16 mouse cellular contexts compared by ENCODE assay signal in genomic region chr1:192611996-192612739, GRCm38 (mm10).
A peak's percentile ranks its signal among the peaks of the same experiment; 100 is the strongest.
DNase-seq lines count a peak whose midpoint lies in the region; ATAC-seq lines count a peak whose summit lies in the region.
"Had no signal": no experiment of that assay in that cellular context is flagged by ENCODE, and none has a peak within 500 bp of the region (broad histone marks: within the 10 kb centered on the region; RNA-seq: fewer than 3 reads in every experiment).

No protein-coding gene starts in this region.

- no peak overlapping the region for H3K4me2 ChIP-seq in kidney, embryonic 14.5 days (replicated peaks; ENCODE audit: low read depth, low read length)
- H3K4me2 ChIP-seq in intestine, embryonic 16.5 days (ENCODE audit: low read depth, low read length) = no peak overlapping the region
- H3K4me2 ChIP-seq: heart, embryonic 13.5 days; midbrain, embryonic 11.5 days had no signal

- H3K4me3 ChIP-seq in kidney, embryonic 14.5 days (ENCODE audit: low read length) = no peak overlapping the region
- H3K4me3 ChIP-seq in intestine, embryonic 16.5 days (ENCODE audit: low read length) = no peak overlapping the region
- H3K4me3 ChIP-seq: heart, embryonic 13.5 days; layer of hippocampus, adult 2 months had no signal

- DNase-seq in kidney, adult 11 months = peak; percentile 75
- peak; percentile 82 to 85 for DNase-seq in kidney, adult 8-10 months
- peak; percentile 78 for DNase-seq in large intestine, adult 2 months (ENCODE audit: low read depth, low spot score)
- no peak for DNase-seq in lung, postnatal 36 days
- no peak for DNase-seq in adipocyte (ENCODE audit: low spot score)
- DNase-seq: adrenal gland, adult 8-10 months; embryo, embryonic 11 days; forebrain, postnatal 0 days; layer of hippocampus, postnatal 36 days; right cerebral cortex, postnatal 4 days; thymus, postnatal 25 days had no signal

- H3K27me3 ChIP-seq in kidney, embryonic 14.5 days (ENCODE audit: control insufficient read depth, insufficient read depth, low read length) = no peaks in the 10 kb centered on the region
- no peaks in the 10 kb centered on the region for H3K27me3 ChIP-seq in intestine, embryonic 16.5 days (replicated peaks; ENCODE audit: control insufficient read depth, insufficient read depth, low read length)
- H3K27me3 ChIP-seq: heart, embryonic 13.5 days had no signal

- H3K9me3 ChIP-seq in kidney, embryonic 14.5 days (ENCODE audit: control insufficient read depth, low read length) = no peaks in the 10 kb centered on the region
- H3K9me3 ChIP-seq in intestine, embryonic 16.5 days (ENCODE audit: control insufficient read depth, low read length) = no peaks in the 10 kb centered on the region
- H3K9me3 ChIP-seq: heart, embryonic 13.5 days had no signal

- WGBS in kidney, embryonic 14.5 days = 82% methylated on average over 11 of the region's 11 CpGs
- 63% methylated on average over 11 of the region's 11 CpGs for WGBS in intestine, embryonic 16.5 days
- WGBS in large intestine, adult 2 months = 32% methylated on average over 11 of the region's 11 CpGs

- no peak for ATAC-seq in kidney, embryonic 14.5 days (ENCODE audit: low FRiP score, low TSS enrichment)
- peak; percentile 86 for ATAC-seq in intestine, embryonic 16.5 days
- ATAC-seq: forebrain, postnatal 0 days had no signal

- no peak overlapping the region for H3K27ac ChIP-seq in kidney, embryonic 14.5 days (ENCODE audit: low read depth, low read length)
- H3K27ac ChIP-seq in intestine, embryonic 16.5 days (ENCODE audit: low read length) = peak overlapping the region; percentile 43
- H3K27ac ChIP-seq: heart, embryonic 13.5 days; layer of hippocampus, adult 2 months had no signal

- H3K4me1 ChIP-seq in kidney, embryonic 14.5 days (ENCODE audit: control insufficient read depth, insufficient read depth, low read length) = no peaks in the 10 kb centered on the region
- H3K4me1 ChIP-seq in intestine, embryonic 16.5 days (ENCODE audit: control insufficient read depth, insufficient read depth, low read length) = peaks cover 7% of the 10 kb centered on the region; the same call in 1 of the 2 replicates

- H3K9ac ChIP-seq in kidney, embryonic 14.5 days (ENCODE audit: low read depth, low read length) = no peak overlapping the region
- H3K9ac ChIP-seq in intestine, embryonic 16.5 days (ENCODE audit: low read depth, low read length) = no peak overlapping the region
- H3K9ac ChIP-seq: forebrain, postnatal 0 days; heart, embryonic 13.5 days had no signal

- H3K36me3 ChIP-seq in kidney, embryonic 14.5 days (ENCODE audit: control insufficient read depth, insufficient read depth, low read length) = no peaks in the 10 kb centered on the region
- no peaks in the 10 kb centered on the region for H3K36me3 ChIP-seq in intestine, embryonic 16.5 days (ENCODE audit: control insufficient read depth, insufficient read depth, low read length)
- H3K36me3 ChIP-seq: heart, embryonic 13.5 days had no signal

Comparison
In these comparisons a context has a peak if more than half of its experiments do, and no peak if none do; other contexts are left out.
1. DNase-seq: peak in kidney, adult 11 months (single experiment), kidney, adult 8-10 months (2 of 2) and large intestine, adult 2 months (single experiment); none in lung, postnatal 36 days (single experiment) and adipocyte (single experiment).